Comparison of ENCODE assay signal across 13 mouse cellular contexts in the genomic region with DNA sequence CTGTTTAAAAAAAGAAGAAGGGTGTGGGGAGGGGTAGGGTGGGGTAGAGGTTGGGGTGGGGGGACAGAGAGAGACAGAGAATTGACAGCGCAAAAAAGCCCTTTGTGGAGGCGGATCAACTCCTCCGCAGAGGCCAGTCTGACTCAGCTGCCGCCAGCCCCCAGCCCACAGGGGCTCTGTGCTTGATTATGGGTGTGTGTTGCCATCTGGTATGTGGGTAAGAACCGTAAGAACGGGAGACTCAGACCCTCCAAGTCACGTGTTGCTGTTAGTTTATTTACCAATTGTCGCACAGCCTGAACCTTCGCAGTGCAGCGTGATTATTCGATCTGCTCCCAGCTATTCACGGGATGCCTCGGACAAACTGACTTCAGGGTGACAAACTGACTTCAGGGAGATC.
"Had no signal": no experiment of that assay in that cellular context is flagged by ENCODE, and none has a peak within 500 bp of the region (broad histone marks: within the 10 kb centered on the region; RNA-seq: fewer than 3 reads in every experiment).

No protein-coding gene starts in this region.

- H3K4me2 ChIP-seq: kidney, embryonic 15.5 days; limb, embryonic 13.5 days; liver, embryonic 15.5 days; midbrain, embryonic 15.5 days; neural tube, embryonic 12.5 days had no signal

- H3K36me3 ChIP-seq: kidney, embryonic 15.5 days; limb, embryonic 13.5 days; liver, embryonic 15.5 days; midbrain, embryonic 15.5 days; neural tube, embryonic 12.5 days had no signal

- H3K9me3 ChIP-seq: kidney, embryonic 15.5 days; limb, embryonic 13.5 days; liver, embryonic 15.5 days; midbrain, embryonic 15.5 days; neural tube, embryonic 12.5 days had no signal

- H3K27me3 ChIP-seq: kidney, embryonic 15.5 days; limb, embryonic 13.5 days; liver, embryonic 15.5 days; midbrain, embryonic 15.5 days; neural tube, embryonic 12.5 days had no signal

- DNase-seq: kidney, adult 2 months; kidney, postnatal 14 days; left cerebral cortex, postnatal 4 days; lung, adult 2 months; lung, postnatal 36 days; thymus, adult 18-20 months; thymus, postnatal 14 days had no signal

- ATAC-seq: intestine, embryonic 16.5 days; midbrain, embryonic 15.5 days had no signal

- H3K27ac ChIP-seq: kidney, embryonic 15.5 days; limb, embryonic 13.5 days; liver, embryonic 15.5 days; midbrain, embryonic 15.5 days; neural tube, embryonic 12.5 days had no signal

- H3K4me1 ChIP-seq: liver, embryonic 15.5 days; midbrain, embryonic 15.5 days; neural tube, embryonic 12.5 days had no signal

- H3K4me3 ChIP-seq: kidney, embryonic 15.5 days; limb, embryonic 13.5 days; liver, embryonic 15.5 days; midbrain, embryonic 15.5 days; neural tube, embryonic 12.5 days had no signal

- H3K9ac ChIP-seq: kidney, embryonic 15.5 days; limb, embryonic 13.5 days; liver, embryonic 15.5 days; midbrain, embryonic 15.5 days; neural tube, embryonic 12.5 days had no signal
